Mouse (Mus musculus): ENCODE data around the gene Mid1.
"Not testable (repeated sequence)": the region's sequence is repeated elsewhere in the genome, so short reads cannot be mapped to it uniquely, and the experiment has no call there.

DNA sequence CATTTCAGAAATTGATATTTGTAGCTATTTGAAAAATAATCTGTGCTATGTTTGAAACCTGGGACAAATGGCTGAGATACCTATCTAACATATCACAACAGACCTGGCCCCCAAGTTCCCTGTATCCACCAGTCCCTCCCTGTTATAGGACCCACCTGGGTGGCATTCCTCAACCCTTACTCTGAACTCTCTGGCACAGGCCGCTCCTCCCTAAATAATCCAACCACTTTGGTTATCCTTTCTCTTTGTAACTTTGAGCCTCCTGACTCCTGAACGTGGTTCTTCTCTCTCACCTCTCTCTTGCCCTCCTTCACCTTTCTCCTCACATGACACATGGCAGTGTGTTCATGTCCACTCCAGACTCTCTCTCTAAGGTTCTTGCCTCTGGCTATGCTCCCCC, 287.1 kb downstream of the Mid1 start:
- TF ChIP-seq GATA1 (IDR thresholded peaks at IDR 0.05; ENCODE audit: borderline replicate concordance, low read length); FLI1 (IDR thresholded peaks at IDR 0.05; ENCODE audit: low read length): not testable (repeated sequence)
